In the genomic region with DNA sequence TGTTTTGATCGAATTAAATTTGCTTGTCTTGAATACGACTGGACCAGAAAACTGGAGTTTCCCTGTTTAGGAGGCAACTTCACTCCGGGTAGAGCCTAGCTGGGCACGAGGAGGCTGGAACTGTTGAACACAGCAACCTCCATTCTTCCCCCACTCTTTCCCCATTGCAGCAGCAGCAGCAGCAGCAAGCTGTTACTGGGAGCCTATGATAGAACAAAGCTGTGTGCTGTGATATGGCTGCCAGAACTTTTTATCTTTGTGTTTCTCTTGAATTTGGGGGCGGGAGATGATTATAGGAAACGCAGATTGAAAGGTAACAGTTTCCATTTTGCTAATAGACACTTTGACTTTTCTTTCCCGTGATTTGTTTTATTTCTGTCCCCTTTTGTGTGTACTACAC, we compare ENCODE assay signal across 26 mouse cellular contexts.
A peak's percentile ranks its signal among the peaks of the same experiment; 100 is the strongest.
DNase-seq lines count a peak whose midpoint lies in the region; ATAC-seq and TF ChIP-seq lines count a peak whose summit lies in the region.
"Had no signal": no experiment of that assay in that cellular context is flagged by ENCODE, and none has a peak within 500 bp of the region (broad histone marks: within the 10 kb centered on the region; RNA-seq: fewer than 3 reads in every experiment).

No protein-coding gene starts in this region.

- no peaks in the 10 kb centered on the region for H3K27me3 ChIP-seq in heart, embryonic 15.5 days
- no peaks in the 10 kb centered on the region for H3K27me3 ChIP-seq in kidney, postnatal 0 days (ENCODE audit: insufficient read depth, low read length)
- H3K27me3 ChIP-seq in lung, embryonic 14.5 days (ENCODE audit: insufficient read depth, low read length) = no peaks in the 10 kb centered on the region
- H3K27me3 ChIP-seq in embryonic facial prominence, embryonic 10.5 days (replicated peaks; ENCODE audit: low read depth, poor library complexity, severe bottlenecking) = no peaks in the 10 kb centered on the region
- H3K27me3 ChIP-seq: hindbrain, embryonic 15.5 days; limb, embryonic 15.5 days; liver, embryonic 13.5 days; midbrain, embryonic 15.5 days; neural tube, embryonic 15.5 days; stomach, embryonic 15.5 days had no signal

- no peaks in the 10 kb centered on the region for H3K9me3 ChIP-seq in heart, embryonic 15.5 days (replicated peaks)
- H3K9me3 ChIP-seq in kidney, postnatal 0 days (replicated peaks; ENCODE audit: low read length) = no peaks in the 10 kb centered on the region
- no peaks in the 10 kb centered on the region for H3K9me3 ChIP-seq in lung, embryonic 14.5 days (ENCODE audit: low read depth, low read length)
- no peaks in the 10 kb centered on the region for H3K9me3 ChIP-seq in embryonic facial prominence, embryonic 10.5 days
- H3K9me3 ChIP-seq: hindbrain, embryonic 15.5 days; limb, embryonic 10.5 days; limb, embryonic 15.5 days; liver, embryonic 13.5 days; midbrain, embryonic 10.5 days; midbrain, embryonic 15.5 days; neural tube, embryonic 15.5 days; stomach, embryonic 15.5 days had no signal

- TF ChIP-seq CTCF in kidney, postnatal 0 days (IDR thresholded peaks at IDR 0.05; ENCODE audit: low read depth) = no peak
- no peak for TF ChIP-seq CTCF in lung, embryonic 14.5 days (IDR thresholded peaks at IDR 0.05; ENCODE audit: low read depth)

- no peak overlapping the region for H3K4me3 ChIP-seq in heart, embryonic 15.5 days
- no peak overlapping the region for H3K4me3 ChIP-seq in kidney, postnatal 0 days (replicated peaks; ENCODE audit: low read depth, low read length)
- no peak overlapping the region for H3K4me3 ChIP-seq in lung, embryonic 14.5 days (ENCODE audit: low read depth, low read length)
- no peak overlapping the region for H3K4me3 ChIP-seq in embryonic facial prominence, embryonic 10.5 days
- H3K4me3 ChIP-seq: hindbrain, embryonic 15.5 days; limb, embryonic 10.5 days; limb, embryonic 15.5 days; liver, embryonic 13.5 days; midbrain, embryonic 10.5 days; midbrain, embryonic 15.5 days; neural tube, embryonic 15.5 days; stomach, embryonic 15.5 days had no signal

- 68% methylated on average over 7 of the region's 7 CpGs for WGBS in heart, embryonic 15.5 days
- 68% methylated on average over 7 of the region's 7 CpGs for WGBS in kidney, postnatal 0 days
- WGBS in lung, embryonic 14.5 days = 54% methylated on average over 7 of the region's 7 CpGs
- 78% methylated on average over 7 of the region's 7 CpGs for WGBS in embryonic facial prominence, embryonic 10.5 days

- no peak overlapping the region for H3K4me2 ChIP-seq in heart, embryonic 15.5 days
- H3K4me2 ChIP-seq in kidney, postnatal 0 days (ENCODE audit: low read length) = no peak overlapping the region
- H3K4me2 ChIP-seq in lung, embryonic 14.5 days = no peak overlapping the region
- H3K4me2 ChIP-seq: hindbrain, embryonic 15.5 days; limb, embryonic 15.5 days; liver, embryonic 13.5 days; midbrain, embryonic 15.5 days; neural tube, embryonic 15.5 days; stomach, embryonic 15.5 days had no signal

- no peak for DNase-seq in heart, adult 8-10 months (ENCODE audit: low spot score)
- DNase-seq in kidney, postnatal 0 days (ENCODE audit: low spot score) = peak; percentile 52
- no peak for DNase-seq in kidney, adult 8-10 months
- DNase-seq in lung, embryonic 14.5 days = peak; percentile 70
- DNase-seq in lung, postnatal 4 days = no peak
- DNase-seq in embryonic facial prominence, embryonic 10.5 days (ENCODE audit: low spot score) = no peak
- no peak for DNase-seq in spleen, postnatal 10 days (ENCODE audit: low spot score in 2 of 2)
- DNase-seq: adrenal gland, postnatal 14 days; cerebellum, adult 18-20 months; cerebellum, postnatal 14 days; gastrocnemius, postnatal 25 days; kidney, adult 18-20 months; liver, embryonic 13.5 days; lung, adult 18-20 months; retina, postnatal 1 day; right cerebral cortex, postnatal 14 days had no signal

- no peaks in the 10 kb centered on the region for H3K36me3 ChIP-seq in heart, embryonic 15.5 days
- H3K36me3 ChIP-seq in kidney, postnatal 0 days (ENCODE audit: insufficient read depth, low read length) = no peaks in the 10 kb centered on the region
- no peaks in the 10 kb centered on the region for H3K36me3 ChIP-seq in lung, embryonic 14.5 days (ENCODE audit: insufficient read depth)
- no peaks in the 10 kb centered on the region for H3K36me3 ChIP-seq in embryonic facial prominence, embryonic 10.5 days (replicated peaks)
- H3K36me3 ChIP-seq: hindbrain, embryonic 15.5 days; limb, embryonic 10.5 days; limb, embryonic 15.5 days; liver, embryonic 13.5 days; midbrain, embryonic 10.5 days; midbrain, embryonic 15.5 days; neural tube, embryonic 15.5 days; stomach, embryonic 15.5 days had no signal

- peak overlapping the region; percentile 38 for H3K27ac ChIP-seq in heart, embryonic 15.5 days
- no peak overlapping the region for H3K27ac ChIP-seq in kidney, postnatal 0 days
- peak overlapping the region; percentile 38; the same call in 1 of the 2 replicates for H3K27ac ChIP-seq in lung, embryonic 14.5 days (ENCODE audit: low read depth)
- H3K27ac ChIP-seq in embryonic facial prominence, embryonic 10.5 days (replicated peaks) = peak overlapping the region; percentile 15; the same call in 1 of the 2 replicates
- H3K27ac ChIP-seq: hindbrain, embryonic 15.5 days; limb, embryonic 10.5 days; limb, embryonic 15.5 days; liver, embryonic 13.5 days; midbrain, embryonic 10.5 days; midbrain, embryonic 15.5 days; neural tube, embryonic 15.5 days; stomach, embryonic 15.5 days had no signal

- H3K9ac ChIP-seq in heart, embryonic 15.5 days = no peak overlapping the region
- H3K9ac ChIP-seq in kidney, postnatal 0 days (ENCODE audit: low read depth, low read length) = no peak overlapping the region
- H3K9ac ChIP-seq in lung, embryonic 14.5 days = no peak overlapping the region
- H3K9ac ChIP-seq: hindbrain, embryonic 15.5 days; limb, embryonic 15.5 days; liver, embryonic 13.5 days; midbrain, embryonic 15.5 days; neural tube, embryonic 15.5 days; stomach, embryonic 15.5 days had no signal

- H3K4me1 ChIP-seq in heart, embryonic 15.5 days (replicated peaks) = peaks cover 60% of the 10 kb centered on the region
- no peaks in the 10 kb centered on the region for H3K4me1 ChIP-seq in kidney, postnatal 0 days (replicated peaks; ENCODE audit: insufficient read depth, low read length)
- peaks cover 34% of the 10 kb centered on the region for H3K4me1 ChIP-seq in lung, embryonic 14.5 days (ENCODE audit: insufficient read depth)
- peaks cover 56% of the 10 kb centered on the region for H3K4me1 ChIP-seq in embryonic facial prominence, embryonic 10.5 days
- H3K4me1 ChIP-seq: liver, embryonic 13.5 days had no signal

- no peak for ATAC-seq in heart, embryonic 15.5 days (replicated peaks; ENCODE audit: insufficient number of reproducible peaks, insufficient read depth, low FRiP score, low read depth)
- ATAC-seq in kidney, postnatal 0 days (replicated peaks; ENCODE audit: low FRiP score, low read depth) = no peak
- ATAC-seq in lung, embryonic 14.5 days (ENCODE audit: insufficient read depth) = no peak; the same call in 1 of the 2 replicates
- ATAC-seq: CD4-positive, CD25-positive, alpha-beta regulatory T cell, adult 4 months; forebrain, embryonic 14.5 days; midbrain, embryonic 15.5 days had no signal

Comparison
In these comparisons a context has a peak if more than half of its experiments do, and no peak if none do; other contexts are left out.
1. DNase-seq: peak in kidney, postnatal 0 days (single experiment) and lung, embryonic 14.5 days (single experiment); none in heart, adult 8-10 months (single experiment), kidney, adult 8-10 months (0 of 2), lung, postnatal 4 days (0 of 2), embryonic facial prominence, embryonic 10.5 days (single experiment) and spleen, postnatal 10 days (0 of 2).